Mouse (Mus musculus) gastrocnemius, postnatal 10 days (tissue): ENCODE data around the gene Grasp. TPM values are rescaled to one million over a fixed set of nuclear protein-coding genes. Genes with fewer than 3 reads are reported as not detected.

Source experiments
- DNase-seq: peaks from one replicate; pipeline ENCODE4 v3.0.0; 2021; ENCODE audit warnings: mixed read lengths
- long read RNA-seq, 2 experiments: library from polyadenylated mRNA; stranded (forward); transcript quantifications; one replicate each; pipeline ENCODE4 v2.0.0; 2021
- total RNA-seq, 2 experiments: library from RNA; stranded (reverse); gene quantifications; 2 replicates each; pipeline ENCODE4 v1.2.3; 2021

Grasp gene
- total RNA-seq, result 10 to 100 TPM in 1 of 2 experiments, 1 to 10 TPM in 1; 9.0 to 11.5 TPM
- long read RNA-seq, experiment 1, transcript Grasp-201 (8 exons, 2,033 nt), result major isoform, 19 of 26 reads
- long read RNA-seq, experiment 1, partial matches to known transcripts, result 1 of 26 reads
- long read RNA-seq, experiment 1, other reads (novel, unspliced or antisense), result 6 of 26 reads
- long read RNA-seq, experiment 2, transcript Grasp-201 (8 exons, 2,033 nt), result major isoform, 12 of 18 reads
- long read RNA-seq, experiment 2, partial matches to known transcripts, result 1 of 18 reads
- long read RNA-seq, experiment 2, other reads (novel, unspliced or antisense), result 5 of 18 reads

DNA sequence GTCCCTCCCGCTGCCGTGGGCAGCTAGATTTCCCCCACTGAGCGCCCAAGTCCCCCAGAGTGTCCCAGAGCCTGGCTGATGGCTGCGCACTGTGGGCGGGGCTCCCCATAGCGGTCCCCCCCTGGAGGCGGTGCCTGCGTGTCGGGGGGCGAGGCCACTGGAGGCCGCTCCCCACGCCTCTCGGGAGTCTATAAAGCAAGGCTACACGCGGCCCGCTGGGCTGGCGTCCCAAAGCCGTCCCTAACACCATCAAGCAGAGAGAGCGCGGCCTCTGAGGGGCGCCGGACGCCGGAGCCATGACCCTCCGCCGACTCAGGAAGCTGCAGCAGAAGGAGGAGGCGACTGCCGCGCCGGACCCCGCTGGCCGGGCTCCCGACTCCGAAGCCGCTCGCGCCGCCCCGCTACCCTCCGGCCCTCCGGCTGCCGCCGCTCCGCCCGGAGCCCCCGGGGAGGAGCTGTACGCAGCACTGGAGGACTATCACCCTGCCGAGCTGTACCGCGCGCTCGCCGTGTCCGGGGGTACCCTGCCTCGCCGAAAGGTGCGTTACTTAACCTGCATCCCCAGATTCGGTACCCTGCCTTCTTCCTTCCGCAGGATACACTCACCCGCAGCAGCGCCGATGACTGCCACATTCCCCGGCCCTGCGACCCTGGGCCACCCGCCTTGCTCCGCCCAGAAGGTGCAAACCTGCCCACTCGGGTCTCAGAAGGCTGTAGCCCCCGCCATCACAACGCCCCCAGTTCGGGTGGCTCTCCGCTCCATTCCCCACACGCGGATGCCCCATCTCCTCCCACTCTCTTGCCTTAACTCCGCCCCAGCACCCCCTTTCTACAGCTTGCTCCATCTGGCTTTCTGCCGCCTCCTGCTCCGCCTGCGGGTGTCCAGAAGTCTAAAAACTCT, at the start of gene Grasp:
Grasp (plus strand) TSS at position 183 of the 901 bp plus-strand sequence.
- DNase-seq, result peak; percentile 90

DNA sequence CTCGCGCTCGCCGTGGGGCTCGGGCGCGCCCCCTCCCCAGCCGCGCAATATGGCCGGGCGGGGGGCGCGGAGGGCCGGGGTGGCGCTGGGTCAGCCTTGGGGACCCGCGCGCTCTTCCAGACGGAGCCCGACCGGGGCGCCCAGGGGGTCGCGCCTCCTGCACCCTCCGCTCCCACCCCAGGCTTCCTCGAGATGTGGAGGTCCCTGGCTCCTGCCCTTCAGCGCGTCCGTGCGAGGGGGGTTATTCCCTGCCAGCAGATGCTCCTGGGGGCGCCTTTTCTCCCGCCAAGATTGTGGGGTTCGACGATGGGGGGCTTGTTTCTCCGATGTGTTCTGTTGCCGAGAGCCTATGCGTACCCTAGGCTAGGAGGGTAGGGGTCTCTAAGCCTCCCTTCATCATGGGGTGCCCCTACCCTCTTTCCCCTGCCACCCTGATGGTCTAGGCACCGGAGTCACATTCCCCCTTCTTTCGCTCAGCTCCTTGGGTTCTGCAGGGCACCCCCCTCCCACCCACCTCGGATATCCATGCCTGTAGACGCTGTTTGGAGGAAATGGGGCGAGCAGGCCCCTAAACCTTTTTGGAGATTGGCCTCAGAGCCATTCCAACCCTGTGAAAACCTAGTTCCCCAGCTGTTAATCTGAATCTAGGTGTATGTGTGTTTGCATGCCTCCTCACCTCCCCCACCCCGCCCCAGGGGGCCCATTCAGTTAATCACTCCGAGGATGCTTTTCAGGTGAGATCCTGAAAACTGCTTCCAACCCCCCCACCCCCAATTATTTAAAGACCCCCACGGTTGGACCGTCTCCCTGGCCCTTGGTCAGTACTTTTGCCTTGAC, 49.5 kb upstream of the Grasp start:
- DNase-seq, result peak; percentile 26

DNA sequence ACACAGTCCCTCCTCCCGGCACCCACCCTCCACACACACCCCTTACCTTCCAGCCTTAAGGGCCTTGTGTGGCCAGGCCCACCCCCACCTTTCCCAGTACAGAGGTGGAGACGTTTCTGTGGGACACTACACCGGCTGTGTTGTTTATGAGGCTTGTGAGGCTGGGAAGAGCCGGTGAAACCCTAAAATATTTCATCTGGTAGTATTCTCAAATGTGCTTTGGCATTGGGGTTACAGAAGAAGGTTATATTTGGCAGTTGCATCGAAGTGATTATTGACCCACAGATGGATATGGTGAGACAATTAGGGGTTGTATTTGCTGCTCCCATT, 48.9 kb upstream of the Grasp start:
- DNase-seq, result no peak

DNA sequence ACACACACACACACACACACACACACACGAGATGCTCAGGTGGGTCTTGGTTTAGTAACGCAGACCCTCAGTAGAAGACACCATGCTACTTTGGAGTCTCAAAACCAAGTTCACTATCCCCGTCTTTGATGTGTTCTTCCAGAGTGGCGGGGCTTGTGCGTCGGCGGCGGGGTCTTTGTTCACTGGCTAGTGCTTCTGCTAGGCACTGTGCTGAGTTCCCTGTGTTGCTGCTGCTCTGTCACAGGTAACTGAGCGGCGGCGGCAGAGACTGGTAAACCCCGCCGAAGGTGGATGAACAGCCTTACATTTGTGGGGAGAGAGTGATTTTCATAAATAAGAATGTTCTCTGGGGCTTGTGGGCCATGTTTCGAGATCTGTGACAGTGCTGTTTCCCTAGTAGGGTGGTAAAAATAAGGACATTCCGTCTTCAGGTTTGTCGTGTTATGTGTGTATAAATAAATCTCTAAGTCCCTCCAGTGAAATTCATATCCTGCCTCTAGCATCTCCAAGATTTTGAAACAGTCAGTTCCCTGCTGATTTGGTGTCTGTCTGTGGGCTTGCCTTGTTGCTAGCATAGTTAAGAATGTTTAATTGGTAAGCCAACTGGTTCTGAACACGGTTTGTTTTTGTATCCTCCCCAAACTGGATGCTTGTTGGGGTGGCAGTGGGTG, 48.2 kb upstream of the Grasp start:
- DNase-seq, result no peak

DNA sequence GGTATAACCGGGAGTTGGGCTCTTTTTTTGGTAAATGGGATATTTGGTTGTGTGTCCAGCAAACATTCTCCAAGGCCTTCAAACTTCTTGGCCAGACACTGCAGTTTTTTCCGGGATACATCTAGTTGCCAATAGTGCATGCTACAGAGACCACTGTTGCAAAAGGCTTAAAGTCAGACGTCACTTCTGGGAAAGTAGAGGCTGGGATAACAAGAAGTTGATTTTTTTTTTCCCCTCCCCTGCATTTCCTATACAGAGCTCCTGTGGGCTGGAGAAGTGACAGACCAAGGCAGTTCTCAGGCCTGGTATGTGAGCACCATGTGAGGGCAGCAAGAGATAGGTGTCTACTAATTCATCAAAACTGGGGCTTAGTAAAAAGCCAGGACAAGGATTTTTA, 47.7 kb upstream of the Grasp start:
- DNase-seq, result no peak

DNA sequence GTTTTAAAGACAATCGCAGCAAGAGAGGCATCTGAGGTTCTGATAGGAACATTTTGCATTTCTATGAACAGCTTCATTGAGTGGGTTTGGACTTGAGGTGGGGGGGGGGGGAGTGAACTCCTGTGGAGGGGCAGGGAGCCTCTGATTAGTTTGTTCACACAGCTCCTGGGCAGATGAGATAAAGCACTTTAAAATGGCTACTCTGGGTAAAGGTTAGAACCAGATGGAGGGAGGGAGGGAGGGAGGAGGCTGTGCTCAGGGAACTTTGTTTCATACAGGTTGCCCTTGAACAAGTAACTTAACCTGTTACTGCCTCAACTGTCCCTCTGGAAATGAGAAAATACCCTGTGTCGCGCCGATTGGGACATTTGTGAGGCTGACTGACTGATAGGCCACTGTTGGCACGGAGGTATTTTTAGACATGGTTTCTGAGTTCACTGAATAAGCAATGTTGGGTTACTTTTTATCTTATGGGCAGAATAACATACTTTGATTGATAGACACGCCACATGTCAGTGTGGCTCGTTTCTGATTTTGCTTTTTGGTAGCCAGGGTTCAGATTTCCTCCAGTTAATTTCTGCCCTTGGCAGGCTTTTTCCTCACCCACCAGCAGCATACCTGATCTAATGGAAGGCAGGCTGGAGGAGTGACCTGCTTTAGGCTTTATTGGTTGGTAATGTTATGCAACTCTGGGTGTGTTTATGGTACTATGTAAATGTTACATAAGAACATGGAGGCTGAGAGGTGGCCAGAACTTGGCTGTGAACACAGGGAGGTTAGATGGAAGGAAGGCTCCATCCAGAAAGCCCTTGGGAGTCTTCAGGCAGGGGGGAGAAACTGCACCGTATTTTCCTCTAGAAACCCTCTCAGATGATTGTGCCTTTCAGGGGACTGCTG, 46.9 kb upstream of the Grasp start:
- no peak for DNase-seq

DNA sequence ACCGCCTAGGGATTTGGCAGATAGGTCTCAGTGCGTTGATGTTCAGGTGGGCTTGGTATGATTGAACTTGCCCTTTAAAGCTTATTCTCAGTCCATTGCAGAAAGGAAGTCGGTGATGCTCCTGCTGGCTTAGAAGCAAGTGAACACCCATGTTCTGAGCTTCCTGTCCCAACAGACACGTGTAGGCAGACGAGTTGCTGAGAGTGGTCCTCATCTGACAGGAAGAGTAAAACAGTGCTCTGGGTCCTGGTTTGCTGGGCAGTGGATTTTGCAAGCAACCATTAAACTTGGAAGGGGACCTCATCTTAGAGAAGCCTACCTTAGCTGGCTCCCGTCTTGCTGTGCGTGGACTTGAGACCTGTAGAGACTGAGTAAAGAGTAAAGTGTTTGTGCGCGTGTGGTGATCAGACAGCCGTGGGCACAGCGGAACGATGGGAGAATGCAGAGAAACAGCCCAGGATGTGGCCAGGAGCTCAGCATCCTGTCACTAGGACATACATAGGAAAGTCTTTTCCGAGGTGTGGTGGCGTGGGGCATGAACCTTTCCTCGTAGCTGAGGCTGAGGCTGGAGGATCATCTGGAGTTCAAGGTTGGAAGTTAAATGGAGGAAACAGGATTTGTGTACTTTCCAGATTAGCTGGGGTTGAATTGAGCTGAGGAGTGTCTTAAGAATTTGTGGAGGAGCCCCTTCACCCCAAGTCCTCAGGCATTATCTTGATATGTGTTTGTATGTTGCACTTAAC, 43.5 kb upstream of the Grasp start:
- no peak for DNase-seq

DNA sequence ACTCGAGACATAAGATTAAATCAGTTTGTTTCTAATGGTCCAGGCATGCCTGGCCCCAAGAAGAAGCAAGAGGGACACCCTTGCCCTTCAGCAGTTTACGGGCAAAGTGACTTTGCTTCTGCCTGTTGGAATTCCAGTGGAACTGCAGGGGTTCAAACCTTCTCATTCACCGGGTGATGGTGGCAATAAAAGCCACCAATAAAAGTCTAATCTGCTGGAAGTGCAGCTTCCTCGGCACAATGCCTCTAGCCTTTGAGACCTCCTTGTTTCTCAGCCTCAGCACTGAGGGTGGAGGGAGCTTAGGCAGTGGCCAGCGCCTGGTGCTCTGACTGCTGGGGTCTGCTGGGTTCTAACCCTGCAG, 42.9 kb upstream of the Grasp start:
- no peak for DNase-seq

DNA sequence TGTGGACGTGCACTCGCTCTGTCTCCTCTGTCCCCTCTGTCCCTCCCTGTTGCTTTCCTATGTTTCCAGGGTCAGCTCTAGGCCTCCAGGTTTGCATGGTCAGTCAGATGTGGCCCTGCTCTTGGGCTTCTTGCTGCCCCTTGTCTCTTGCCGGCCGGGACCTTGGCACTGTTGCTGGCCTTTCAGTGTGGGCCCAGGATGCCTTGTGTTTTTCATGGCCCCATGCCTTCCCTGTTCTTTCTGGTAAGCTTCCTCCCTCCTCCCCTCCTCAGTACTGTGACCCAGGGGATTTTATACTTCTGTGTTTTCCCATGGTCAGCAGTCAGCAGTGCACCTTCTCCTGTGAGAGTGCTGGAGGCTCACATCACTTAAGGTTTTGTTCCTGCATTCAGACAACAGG, 42.5 kb upstream of the Grasp start:
- no peak for DNase-seq

DNA sequence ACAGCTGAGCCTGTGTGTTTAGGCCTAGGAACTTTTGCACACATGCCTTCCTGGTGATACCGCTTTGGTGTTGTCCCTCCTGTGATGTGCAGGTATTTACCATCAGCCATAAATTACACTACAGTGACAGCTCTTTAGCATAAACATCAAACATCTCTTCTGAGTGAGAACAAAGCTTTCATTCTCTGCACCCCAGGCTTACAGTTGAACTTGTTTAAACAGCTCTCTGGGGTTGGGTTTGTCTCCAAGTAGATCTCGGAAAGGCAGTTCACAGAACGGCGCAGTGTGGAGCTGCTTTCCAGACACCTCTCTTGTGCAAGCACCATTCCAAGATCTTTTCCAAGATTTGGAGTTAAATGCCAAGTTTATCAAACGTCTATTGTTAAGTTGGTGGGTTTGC, 41.3 kb upstream of the Grasp start:
- DNase-seq, result no peak

DNA sequence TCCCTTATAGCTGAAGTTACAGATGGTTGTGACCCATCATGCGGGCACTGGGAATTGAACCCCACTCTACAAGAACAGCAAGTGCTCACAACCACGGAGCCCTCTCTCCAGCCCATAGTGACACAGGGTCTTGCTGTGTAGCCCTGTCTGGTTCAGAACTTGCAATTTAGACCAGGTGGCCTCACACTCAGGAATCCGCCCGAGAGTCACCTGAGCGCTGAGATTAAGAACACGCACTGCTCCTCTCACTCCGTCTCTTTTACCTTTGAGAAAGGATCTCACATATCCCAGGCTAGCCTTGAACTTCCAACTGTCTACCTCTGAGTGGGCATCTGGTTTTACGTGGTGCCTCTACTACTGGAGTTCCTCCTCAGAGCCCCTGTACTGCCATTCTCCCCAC, 39.7 kb upstream of the Grasp start:
- no peak for DNase-seq

DNA sequence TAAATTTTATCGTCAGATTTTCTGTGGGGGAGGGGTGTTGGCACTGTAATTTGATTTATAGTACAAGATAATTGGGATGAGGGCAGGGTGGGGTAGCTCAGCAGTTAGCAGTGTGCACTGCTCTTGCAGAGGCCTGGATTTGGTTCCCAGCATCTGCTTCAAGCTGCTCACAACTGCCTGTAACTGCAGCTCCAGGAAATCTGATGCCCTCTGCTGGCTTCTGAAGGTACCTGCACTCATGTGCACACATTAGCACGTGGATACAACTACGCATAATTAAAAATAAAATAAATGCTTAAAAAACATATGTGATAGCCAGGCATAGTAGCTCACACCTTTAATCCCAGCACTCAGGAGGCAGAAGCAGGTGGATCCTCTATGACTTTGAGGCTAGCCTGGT, 38.4 kb upstream of the Grasp start:
- DNase-seq, result no peak

DNA sequence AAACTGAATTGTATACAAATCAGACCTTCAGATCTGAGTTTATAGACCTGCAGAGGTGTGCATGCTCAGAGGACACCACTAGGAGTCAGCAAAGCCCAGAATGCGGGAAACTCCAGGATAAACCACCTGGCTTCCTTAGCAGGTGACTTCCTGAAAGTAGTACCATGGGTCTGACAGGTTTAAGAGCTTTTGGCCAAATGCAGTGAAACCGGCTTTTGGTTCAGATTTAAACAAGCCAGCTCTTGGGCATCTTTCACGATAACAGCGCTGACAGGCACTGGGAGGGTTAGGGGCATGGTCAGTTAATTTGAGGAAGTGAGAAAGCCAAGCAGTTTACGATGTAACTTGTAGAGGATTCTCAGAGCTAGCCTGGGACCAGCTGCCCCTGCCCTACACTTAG, 36.1 kb upstream of the Grasp start:
- no peak for DNase-seq

DNA sequence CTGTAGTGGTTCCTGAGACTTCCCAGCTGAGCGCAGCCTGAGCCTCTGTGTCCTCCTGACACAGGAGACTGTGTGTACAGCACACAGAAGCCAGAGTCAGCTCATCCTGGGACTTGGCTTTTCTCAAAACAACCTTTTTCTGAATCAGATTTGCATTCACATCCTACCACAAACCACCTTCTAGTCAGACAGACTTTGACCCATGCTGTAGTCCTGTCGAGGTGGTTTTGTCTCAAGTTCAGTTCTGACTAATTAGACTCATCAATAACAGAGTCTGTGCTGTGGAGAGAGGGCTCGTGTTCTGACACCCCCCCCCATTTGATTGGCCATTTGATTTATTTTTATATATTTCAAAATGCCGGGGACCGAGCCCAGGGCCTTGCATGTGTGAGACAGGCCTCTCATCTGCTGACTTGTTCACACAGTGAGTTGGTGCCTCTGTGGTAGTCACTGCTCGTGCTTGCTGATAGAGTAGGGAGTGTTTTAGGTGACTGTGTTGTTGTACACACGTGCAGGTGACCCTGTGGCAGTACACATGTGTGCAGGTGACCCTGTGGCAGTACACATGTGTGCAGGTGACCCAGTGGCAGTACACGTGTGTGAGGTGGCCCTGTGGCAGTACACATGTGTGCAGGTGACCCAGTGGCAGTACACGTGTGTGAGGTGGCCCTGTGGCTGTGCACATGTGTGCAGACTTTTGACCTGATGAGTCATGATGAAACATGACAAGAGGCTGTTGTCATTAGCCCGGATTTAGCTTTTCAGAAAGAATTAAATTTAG, 33.8 kb upstream of the Grasp start:
- no peak for DNase-seq

DNA sequence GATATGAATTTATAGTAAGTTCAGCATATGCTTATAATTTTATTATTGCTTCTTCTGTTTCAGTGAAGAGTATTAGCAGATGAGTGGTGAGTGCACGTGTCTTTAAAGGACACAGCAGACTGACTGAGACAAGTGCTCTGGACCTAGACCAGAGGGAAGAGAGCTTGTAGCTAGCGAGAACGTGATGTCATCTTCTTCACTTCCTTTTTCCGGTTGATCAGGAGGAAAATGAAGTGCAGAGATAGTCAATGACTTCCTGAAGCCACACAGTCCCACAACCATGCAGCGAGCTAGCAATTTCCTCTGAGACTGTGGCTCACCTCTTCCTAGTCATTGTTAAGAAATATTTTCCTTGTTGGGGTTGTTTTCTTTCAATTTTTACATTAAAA, 33.2 kb upstream of the Grasp start:
- DNase-seq, result no peak

DNA sequence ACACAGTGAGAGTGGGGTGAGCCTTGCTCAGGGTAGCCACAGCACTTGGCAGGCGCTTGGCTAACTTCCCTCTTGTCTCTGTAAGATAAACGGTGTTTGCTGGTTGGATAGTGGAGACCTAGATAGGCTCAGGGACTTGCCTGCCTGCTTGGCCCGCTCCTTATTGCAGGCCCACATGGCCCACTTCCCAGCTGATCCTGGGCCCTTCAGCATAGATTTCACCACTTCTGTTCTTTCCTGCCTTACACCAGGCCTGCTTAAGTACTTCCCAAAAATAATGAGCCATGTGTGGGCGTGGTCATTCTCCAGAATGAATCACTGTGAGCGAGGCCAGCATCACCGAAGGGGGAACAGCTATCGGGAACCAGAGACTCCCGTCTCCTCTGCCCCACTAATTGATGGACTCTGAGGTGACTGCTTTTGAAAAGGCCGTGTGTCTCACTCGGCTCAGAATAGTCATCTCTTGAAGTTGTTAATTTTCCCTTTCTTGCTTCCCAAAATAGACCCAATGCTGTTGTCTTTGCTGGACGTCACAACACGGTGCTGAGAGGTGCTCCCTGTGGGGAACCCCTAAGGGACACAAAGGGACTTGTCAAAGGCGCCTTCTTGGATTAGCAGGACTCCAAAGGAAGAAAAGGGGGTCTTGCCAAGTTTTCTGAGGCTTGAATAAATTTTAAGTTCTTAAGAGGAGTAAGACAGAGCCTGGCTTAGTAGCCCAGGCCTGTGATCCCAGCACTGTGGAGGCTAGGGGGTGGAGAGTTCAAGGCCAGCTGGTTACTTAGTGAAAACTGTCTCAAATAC, 32.3 kb upstream of the Grasp start:
- peak; percentile 22 for DNase-seq

DNA sequence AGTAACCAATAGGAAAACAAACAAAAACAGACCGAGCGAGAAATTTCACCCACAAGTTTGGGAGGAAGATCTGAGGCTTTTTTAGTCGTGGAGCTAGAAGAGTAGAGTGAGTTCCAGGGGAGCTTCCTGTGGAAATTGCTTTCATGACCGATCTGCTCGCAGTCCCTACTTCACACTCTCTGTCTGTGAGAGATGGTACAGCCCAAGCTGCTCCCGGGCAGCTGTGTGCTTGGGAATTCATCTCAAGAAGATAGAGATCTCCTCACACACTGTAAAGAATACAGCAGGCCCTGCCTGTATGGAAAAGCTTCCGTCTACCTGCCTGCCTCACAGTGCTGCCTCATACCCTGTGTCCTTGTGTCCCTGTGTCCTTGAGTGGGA, 31.7 kb upstream of the Grasp start:
- no peak for DNase-seq

DNA sequence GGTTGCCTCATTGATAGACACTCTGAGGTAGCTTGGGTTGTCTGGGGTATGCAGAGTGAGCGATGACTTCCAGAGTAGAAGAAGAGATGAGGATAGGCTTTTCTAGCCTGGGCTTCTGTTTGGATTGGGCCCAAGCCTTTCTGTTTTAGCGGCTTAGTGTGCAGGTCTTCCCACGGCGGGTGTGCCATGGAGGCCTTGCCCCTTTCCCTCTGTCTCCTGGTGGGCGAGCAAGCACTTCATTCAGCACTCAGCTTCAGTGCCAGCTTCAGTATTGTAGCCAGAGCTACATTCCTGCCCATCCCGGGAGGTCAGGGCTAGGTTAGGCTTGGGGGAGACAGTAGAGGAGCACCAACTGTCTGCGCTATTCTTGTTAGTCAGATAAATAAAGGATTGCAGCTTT, 31.3 kb upstream of the Grasp start:
- DNase-seq, result no peak

DNA sequence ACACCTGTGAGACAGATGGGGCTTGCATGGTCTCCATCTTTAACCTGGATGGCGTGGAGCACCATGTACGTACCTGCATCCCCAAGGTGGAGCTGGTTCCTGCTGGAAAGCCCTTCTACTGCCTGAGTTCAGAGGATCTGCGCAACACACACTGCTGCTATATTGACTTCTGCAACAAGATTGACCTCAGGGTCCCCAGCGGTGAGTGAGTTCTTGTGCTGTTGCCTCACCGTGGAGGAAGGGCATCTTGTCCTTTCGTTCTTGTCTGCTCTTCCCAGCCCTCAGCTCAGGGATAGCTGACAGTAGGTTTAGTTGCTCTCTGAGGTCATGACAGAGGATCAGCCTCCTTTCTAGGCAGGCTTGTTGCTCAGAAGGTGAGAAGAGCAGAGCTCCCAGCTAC, 30.0 kb upstream of the Grasp start:
- no peak for DNase-seq
